Mouse (Mus musculus): ENCODE measurements around the gene Phf3. TPM values are rescaled to one million over a fixed set of nuclear protein-coding genes. Genes with fewer than 3 reads are reported as not detected.
"Not testable (repeated sequence)": the region's sequence is repeated elsewhere in the genome, so short reads cannot be mapped to it uniquely, and the experiment has no call there.

Gene Phf3
- total and polyA plus RNA-seq, 2 experiments, result 11.7 to 41.4 TPM

DNA sequence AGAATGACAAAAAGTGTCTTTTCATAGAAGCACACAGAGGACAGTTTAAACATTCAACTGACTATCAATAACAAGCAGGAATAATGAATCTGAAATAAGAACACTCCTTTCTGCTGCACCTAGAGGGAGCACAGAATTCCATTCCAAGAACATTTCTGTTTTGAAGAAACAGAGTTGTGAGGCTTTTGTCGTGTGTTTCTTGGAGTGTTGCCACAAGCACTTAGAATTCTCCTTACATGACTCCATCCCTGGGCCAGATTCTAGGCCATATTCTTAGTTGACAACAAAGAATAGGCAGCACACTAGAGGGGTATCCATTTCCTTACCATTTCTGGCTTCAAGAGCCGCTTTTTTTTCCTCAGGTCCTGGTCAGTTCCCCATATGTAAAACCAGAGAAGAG, 97.5 kb downstream of the Phf3 start:
- Histone ChIP-seq H3K79me2 (ENCODE audit: control insufficient read depth, insufficient read depth, low read length) (no peaks in the 10 kb centered on the region), H3K36me3 (ENCODE audit: control insufficient read depth, insufficient read depth, low read length) (no peaks in the 10 kb centered on the region), H3K9ac (ENCODE audit: low read depth, low read length) (no peak overlapping the region), H3K27ac (replicated peaks; ENCODE audit: insufficient read depth, low read depth, low read length) (no peak overlapping the region), H3K4me1 (ENCODE audit: control insufficient read depth, insufficient read depth, low read length) (no peaks in the 10 kb centered on the region), H3K27me3 (ENCODE audit: control insufficient read depth, insufficient read depth, low read length) (no peaks in the 10 kb centered on the region), H3K4me3 (ENCODE audit: insufficient read depth, low read depth, low read length) (no peak overlapping the region)
- 68% methylated on average over 2 of the region's 2 CpGs for WGBS
- TF ChIP-seq CTCF (IDR thresholded peaks at IDR 0.05; ENCODE audit: low read depth, low read length), result no peak
- TF ChIP-seq POLR2A (IDR thresholded peaks at IDR 0.05; ENCODE audit: extremely low read depth, insufficient read depth, low read length), result no peak
- no peak for DNase-seq (ENCODE audit: extremely low read depth, low read depth, low spot score)

DNA sequence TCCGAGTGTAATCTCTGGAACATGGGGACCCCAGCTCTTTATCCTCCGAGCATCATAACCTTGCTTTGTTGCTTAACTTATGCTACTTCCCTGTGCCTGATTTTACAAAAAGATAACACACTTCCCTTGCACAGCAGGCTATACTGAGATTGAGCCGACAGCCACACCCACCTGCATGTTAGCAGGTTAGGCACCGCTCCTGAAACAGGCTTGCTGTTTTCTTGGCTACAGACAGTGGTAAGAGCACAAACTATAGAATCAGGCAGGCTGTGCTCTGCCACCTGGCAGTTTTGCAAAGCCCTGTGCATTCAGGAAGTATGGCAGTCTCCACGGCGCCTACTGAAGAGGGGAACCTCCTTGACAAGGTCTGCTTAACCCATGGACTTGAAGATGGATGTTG, 100.1 kb downstream of the Phf3 start:
- Histone ChIP-seq H3K27me3 (ENCODE audit: control insufficient read depth, insufficient read depth, low read length) (no peaks in the 10 kb centered on the region), H3K4me3 (ENCODE audit: insufficient read depth, low read depth, low read length) (no peak overlapping the region), H3K9ac (ENCODE audit: low read depth, low read length) (no peak overlapping the region), H3K36me3 (ENCODE audit: control insufficient read depth, insufficient read depth, low read length) (no peaks in the 10 kb centered on the region), H3K27ac (replicated peaks; ENCODE audit: insufficient read depth, low read depth, low read length) (no peak overlapping the region), H3K79me2 (ENCODE audit: control insufficient read depth, insufficient read depth, low read length) (no peaks in the 10 kb centered on the region), H3K4me1 (ENCODE audit: control insufficient read depth, insufficient read depth, low read length) (no peaks in the 10 kb centered on the region)
- TF ChIP-seq POLR2A (IDR thresholded peaks at IDR 0.05; ENCODE audit: extremely low read depth, insufficient read depth, low read length) (no peak), CTCF (IDR thresholded peaks at IDR 0.05; ENCODE audit: low read depth, low read length) (no peak)
- 80% methylated on average over 6 of the region's 6 CpGs for WGBS
- DNase-seq (ENCODE audit: extremely low read depth, low read depth, low spot score), result no peak

DNA sequence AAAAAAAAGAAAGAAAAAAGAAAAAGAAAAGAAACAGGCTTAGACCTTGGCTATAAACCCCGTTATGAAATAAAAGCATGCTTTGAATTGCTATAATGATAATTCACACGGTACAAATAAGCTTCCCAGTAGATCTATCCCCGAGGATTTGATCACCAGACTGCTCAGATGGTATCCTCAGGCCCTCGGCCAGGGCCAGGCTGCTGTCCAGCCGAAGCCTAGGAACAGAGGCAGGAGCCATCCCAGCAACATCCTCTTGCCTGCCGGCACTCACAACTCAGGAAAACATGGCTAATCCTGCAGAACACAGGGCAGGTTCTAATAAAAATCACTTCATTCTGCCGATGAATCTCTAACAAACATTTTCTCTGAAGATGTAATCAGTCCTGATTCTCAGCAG, 100.9 kb downstream of the Phf3 start:
- Histone ChIP-seq H3K27ac (replicated peaks; ENCODE audit: insufficient read depth, low read depth, low read length) (no peak overlapping the region), H3K27me3 (ENCODE audit: control insufficient read depth, insufficient read depth, low read length) (no peaks in the 10 kb centered on the region), H3K4me3 (ENCODE audit: insufficient read depth, low read depth, low read length) (no peak overlapping the region), H3K36me3 (ENCODE audit: control insufficient read depth, insufficient read depth, low read length) (no peaks in the 10 kb centered on the region), H3K4me1 (ENCODE audit: control insufficient read depth, insufficient read depth, low read length) (no peaks in the 10 kb centered on the region), H3K9ac (ENCODE audit: low read depth, low read length) (no peak overlapping the region), H3K79me2 (ENCODE audit: control insufficient read depth, insufficient read depth, low read length) (no peaks in the 10 kb centered on the region)
- no peak for DNase-seq (ENCODE audit: extremely low read depth, low read depth, low spot score)
- whole genome bisulfite sequencing, result 83% methylated on average over 7 of the region's 7 CpGs
- no peak for TF ChIP-seq CTCF (IDR thresholded peaks at IDR 0.05; ENCODE audit: low read depth, low read length)
- TF ChIP-seq POLR2A (IDR thresholded peaks at IDR 0.05; ENCODE audit: extremely low read depth, insufficient read depth, low read length), result no peak

DNA sequence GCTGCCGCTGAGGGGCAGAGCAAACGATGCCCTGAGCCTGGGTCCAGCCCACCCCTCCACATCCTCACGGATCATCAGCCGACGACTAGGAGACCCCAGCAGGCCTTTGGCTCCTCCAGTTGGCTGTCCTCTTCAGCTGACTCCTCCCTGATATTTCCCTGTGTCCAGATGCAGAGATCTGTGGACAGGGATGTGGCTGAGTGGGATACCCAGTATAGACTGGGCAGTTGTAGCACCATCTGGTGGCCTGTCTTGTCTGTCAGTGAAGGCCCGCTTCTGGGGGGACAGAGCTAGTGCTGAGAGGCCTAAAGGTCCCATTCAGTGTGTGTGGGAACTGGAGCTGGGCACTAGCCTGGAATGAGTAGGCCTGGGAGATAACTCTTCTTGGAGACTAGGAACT, 101.9 kb downstream of the Phf3 start:
- Histone ChIP-seq H3K9ac (ENCODE audit: low read depth, low read length) (no peak overlapping the region), H3K79me2 (ENCODE audit: control insufficient read depth, insufficient read depth, low read length) (no peaks in the 10 kb centered on the region), H3K4me3 (ENCODE audit: insufficient read depth, low read depth, low read length) (no peak overlapping the region), H3K27me3 (ENCODE audit: control insufficient read depth, insufficient read depth, low read length) (no peaks in the 10 kb centered on the region), H3K4me1 (ENCODE audit: control insufficient read depth, insufficient read depth, low read length) (no peaks in the 10 kb centered on the region), H3K27ac (replicated peaks; ENCODE audit: insufficient read depth, low read depth, low read length) (no peak overlapping the region), H3K36me3 (ENCODE audit: control insufficient read depth, insufficient read depth, low read length) (no peaks in the 10 kb centered on the region)
- DNase-seq (ENCODE audit: extremely low read depth, low read depth, low spot score), result no peak
- WGBS, result 78% methylated on average over 6 of the region's 6 CpGs
- TF ChIP-seq POLR2A (IDR thresholded peaks at IDR 0.05; ENCODE audit: extremely low read depth, insufficient read depth, low read length), result no peak
- no peak for TF ChIP-seq CTCF (IDR thresholded peaks at IDR 0.05; ENCODE audit: low read depth, low read length)

DNA sequence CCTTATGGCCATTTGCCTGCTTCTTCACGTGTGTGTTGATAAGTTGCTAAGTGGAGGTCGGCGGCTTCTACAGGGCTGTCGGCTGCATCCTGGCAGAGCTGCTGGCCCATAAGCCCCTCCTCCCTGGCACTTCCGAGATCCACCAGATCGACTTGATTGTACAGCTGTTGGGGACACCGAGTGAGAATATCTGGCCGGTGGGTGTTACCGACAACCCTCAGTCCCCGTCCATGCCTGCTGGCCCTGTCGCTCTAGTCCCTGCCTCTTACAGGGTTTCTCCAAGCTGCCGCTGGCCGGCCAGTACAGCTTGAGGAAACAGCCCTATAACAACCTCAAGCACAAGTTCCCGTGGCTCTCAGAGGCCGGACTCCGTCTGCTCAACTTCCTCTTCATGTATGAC, 103.1 kb downstream of the Phf3 start:
- not testable (repeated sequence) for H3K27ac ChIP-seq (replicated peaks; ENCODE audit: insufficient read depth, low read depth, low read length); DNase-seq (ENCODE audit: extremely low read depth, low read depth, low spot score); H3K36me3 ChIP-seq (ENCODE audit: control insufficient read depth, insufficient read depth, low read length); H3K27me3 ChIP-seq (ENCODE audit: control insufficient read depth, insufficient read depth, low read length); H3K79me2 ChIP-seq (ENCODE audit: control insufficient read depth, insufficient read depth, low read length); H3K9ac ChIP-seq (ENCODE audit: low read depth, low read length); H3K4me3 ChIP-seq (ENCODE audit: insufficient read depth, low read depth, low read length); H3K4me1 ChIP-seq (ENCODE audit: control insufficient read depth, insufficient read depth, low read length)
- 89% methylated on average over 14 of the region's 16 CpGs for WGBS

DNA sequence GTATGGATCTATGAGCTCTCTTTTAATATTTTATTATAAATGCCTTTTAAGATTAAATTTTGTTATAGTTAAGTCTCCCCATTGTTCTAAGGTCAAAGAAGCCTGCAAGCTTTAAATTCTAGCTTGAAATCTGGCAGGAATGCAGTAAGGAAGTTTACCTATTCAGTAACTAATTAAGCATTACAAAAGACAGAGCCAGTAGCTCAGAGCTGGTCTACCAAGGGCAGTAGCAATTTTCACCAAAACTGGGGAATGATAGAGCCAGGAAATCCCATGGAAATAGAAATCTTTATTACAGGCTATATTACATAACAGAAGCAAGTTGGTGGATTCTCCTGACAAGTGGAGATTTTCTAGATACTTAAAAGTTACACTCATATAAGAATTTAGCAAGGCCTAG, 116.9 kb downstream of the Phf3 start:
- no peak overlapping the region for H3K4me3 ChIP-seq (ENCODE audit: insufficient read depth, low read depth, low read length)
- DNase-seq (ENCODE audit: extremely low read depth, low read depth, low spot score), result no peak
- no peaks in the 10 kb centered on the region for H3K27me3 ChIP-seq (ENCODE audit: control insufficient read depth, insufficient read depth, low read length)
- TF ChIP-seq POLR2A (IDR thresholded peaks at IDR 0.05; ENCODE audit: extremely low read depth, insufficient read depth, low read length), result no peak
- no peaks in the 10 kb centered on the region for H3K36me3 ChIP-seq (ENCODE audit: control insufficient read depth, insufficient read depth, low read length)
- H3K79me2 ChIP-seq (ENCODE audit: control insufficient read depth, insufficient read depth, low read length), result no peaks in the 10 kb centered on the region
- no peaks in the 10 kb centered on the region for H3K4me1 ChIP-seq (ENCODE audit: control insufficient read depth, insufficient read depth, low read length)
- no peak overlapping the region for H3K9ac ChIP-seq (ENCODE audit: low read depth, low read length)
- H3K27ac ChIP-seq (replicated peaks; ENCODE audit: insufficient read depth, low read depth, low read length), result no peak overlapping the region
